Mouse (Mus musculus) limb, embryonic 14.5 days (tissue): ENCODE data around the gene Asgr1. TPM values are rescaled to one million over a fixed set of nuclear protein-coding genes. Genes with fewer than 3 reads are reported as not detected.
A peak's percentile ranks its signal among the peaks of the same experiment; 100 is the strongest.

ENCODE experiments used
- ATAC-seq: fragments of 200-750 bp; cut with Nextera tagmentation; 2 replicates; pipeline ENCODE4 v1.8.0; 2017; ENCODE audit warnings: low read depth, moderate number of reproducible peaks, moderate TSS enrichment; ENCODE audit not compliant: low FRiP score
- DNase-seq: peaks from one replicate; pipeline ENCODE4 v3.0.0-alpha.2; 2015; ENCODE audit warnings: low spot score
- H3K27ac ChIP-seq: fragments of 300-500 bp; sonication (generic); replicated peaks from 2 replicates; pipeline ENCODE4 v1.5.1; 2014; ENCODE audit warnings: low read depth, mild to moderate bottlenecking, low read length, moderate library complexity, mixed read lengths
- H3K27me3 ChIP-seq: fragments of 300-500 bp; sonication (generic); 2 replicates; pipeline ENCODE4 v1.6.1; 2014; ENCODE audit warnings: low read length, mixed read lengths; ENCODE audit not compliant: control insufficient read depth, insufficient read depth
- H3K36me3 ChIP-seq: fragments of 300-500 bp; sonication (generic); 2 replicates; pipeline ENCODE4 v1.6.1; 2014; ENCODE audit warnings: mild to moderate bottlenecking, low read length, moderate library complexity, mixed read lengths; ENCODE audit not compliant: control insufficient read depth, insufficient read depth
- H3K4me1 ChIP-seq: fragments of 300-500 bp; sonication (generic); 2 replicates; pipeline ENCODE4 v1.6.1; 2014; ENCODE audit warnings: antibody characterized with exemption, low read length, mixed read lengths; ENCODE audit not compliant: control insufficient read depth, insufficient read depth
- H3K4me2 ChIP-seq: fragments of 300-500 bp; sonication (generic); replicated peaks from 2 replicates; pipeline ENCODE4 v1.6.1; 2014; ENCODE audit warnings: low read depth, mild to moderate bottlenecking, low read length, moderate library complexity; ENCODE audit not compliant: severe bottlenecking
- H3K4me3 ChIP-seq: fragments of 300-500 bp; sonication (generic); replicated peaks from 2 replicates; pipeline ENCODE4 v1.5.1; 2014; ENCODE audit warnings: low read length
- H3K9ac ChIP-seq: fragments of 300-500 bp; sonication (generic); 2 replicates; pipeline ENCODE4 v1.6.1; 2014; ENCODE audit warnings: mild to moderate bottlenecking, low read depth, low read length, moderate library complexity; ENCODE audit not compliant: severe bottlenecking
- H3K9me3 ChIP-seq: fragments of 300-500 bp; sonication (generic); 2 replicates; pipeline ENCODE4 v1.6.1; 2016; ENCODE audit warnings: low read length; ENCODE audit not compliant: control insufficient read depth
- POLR2A ChIP-seq: fragments of 200-500 bp; IDR thresholded peaks from 2 replicates; pipeline ENCODE4 v1.8.0; 2012; ENCODE audit warnings: inconsistent platforms, mild to moderate bottlenecking, moderate library complexity, borderline replicate concordance; ENCODE audit not compliant: insufficient read depth, insufficient read length; ENCODE audit errors: extremely low read depth
- WGBS: fragments of 180-500 bp; shearing (Covaris S2); extraction: QIAGEN DNeasy Blood & Tissue Kit; methylation state at CpG from one replicate; pipeline ENCODE4 v1.1.7; 2014; 5-methylcytosine and 5-hydroxymethylcytosine counted together
- polyA plus RNA-seq, 2 experiments: library from polyadenylated mRNA; depleted of rRNA in 1 of 2; stranded (reverse) in 1 of 2; unstranded in 1 of 2; fragments of >200 nt; fragmentation: Nextera tagmentation in 1 of 2; extraction: Ambion mirVana in 1 of 2; gene quantifications; 2 replicates each; pipeline versions ENCODE4 v1.2.1 to v1.2.3; 2012 to 2014

The Asgr1 gene
- polyA plus RNA-seq, 2 experiments = 0.99 to 1.6 TPM

DNA sequence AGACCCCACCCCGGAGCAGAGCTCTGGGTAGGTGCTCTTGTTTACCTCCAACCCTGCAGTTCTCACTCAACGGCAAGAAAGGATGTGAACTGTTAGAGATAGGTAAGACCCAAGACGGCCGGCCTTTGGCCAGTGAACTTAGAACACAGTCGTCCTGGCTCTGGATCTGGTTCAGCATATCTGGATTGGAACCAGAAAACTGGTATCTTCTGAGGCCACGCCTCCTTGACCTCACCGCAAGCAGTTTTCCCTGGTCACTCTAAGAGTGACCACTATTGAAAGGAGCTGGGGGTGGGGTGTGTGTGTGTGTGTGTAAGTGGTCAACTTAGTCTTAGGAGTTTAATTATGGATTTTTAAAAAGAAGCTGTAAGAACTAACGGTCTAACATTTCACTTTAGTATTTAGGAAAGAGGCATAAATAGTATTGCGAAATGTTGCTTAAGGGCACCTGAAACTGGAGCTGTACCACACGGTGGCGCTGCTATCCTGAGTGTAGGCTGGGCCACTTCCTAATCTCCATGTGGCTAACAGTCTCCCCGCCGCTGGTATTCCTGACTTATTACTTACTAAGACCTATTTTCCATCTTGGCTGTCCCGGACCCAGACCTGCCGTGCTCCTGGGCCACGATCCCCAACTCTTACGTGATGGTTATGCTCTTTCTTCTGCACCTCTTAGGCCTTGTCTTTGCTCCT is 20.6 kb downstream of the Asgr1 start:
- H3K4me1 ChIP-seq = peaks cover 8% of the 10 kb centered on the region
- H3K27ac ChIP-seq = no peak overlapping the region
- no peaks in the 10 kb centered on the region for H3K9me3 ChIP-seq
- no peak overlapping the region for H3K4me3 ChIP-seq
- WGBS = 37% methylated on average over 17 of the region's 17 CpGs
- H3K27me3 ChIP-seq = no peaks in the 10 kb centered on the region
- no peaks in the 10 kb centered on the region for H3K36me3 ChIP-seq
- peak; percentile 86 for DNase-seq
- H3K4me2 ChIP-seq = no peak overlapping the region; the same call in 1 of the 2 replicates
- no peak overlapping the region; the same call in 1 of the 2 replicates for H3K9ac ChIP-seq
- ATAC-seq = no peak; the same call in 1 of the 2 replicates
- TF ChIP-seq POLR2A = no peak

- Histone ChIP-seq H3K9me3 (no peaks in the 10 kb centered on the region), H3K27ac (no peak overlapping the region), H3K4me1 (peaks cover 6% of the 10 kb centered on the region; the same call in 1 of the 2 replicates), H3K4me2 (no peak overlapping the region), H3K27me3 (no peaks in the 10 kb centered on the region), H3K9ac (no peak overlapping the region), H3K36me3 (no peaks in the 10 kb centered on the region), H3K4me3 (no peak overlapping the region)
- no peak for TF ChIP-seq POLR2A
- ATAC-seq (no peak), DNase-seq (no peak)
- WGBS = 94% methylated on average over 6 of the region's 6 CpGs
Measured at GRCm38 (mm10) chr11:70075581-70075980, 21.7 kb downstream of the Asgr1 start.

- H3K9me3 ChIP-seq = no peaks in the 10 kb centered on the region
- ATAC-seq (no peak), DNase-seq (no peak)
- H3K27ac ChIP-seq = no peak overlapping the region
- no peak for TF ChIP-seq POLR2A
- no peaks in the 10 kb centered on the region for H3K36me3 ChIP-seq
- H3K4me3 ChIP-seq = no peak overlapping the region
- WGBS = 55% methylated on average over 2 of the region's 3 CpGs
- no peak overlapping the region for H3K4me2 ChIP-seq
- no peak overlapping the region for H3K9ac ChIP-seq
- H3K27me3 ChIP-seq = no peaks in the 10 kb centered on the region
- H3K4me1 ChIP-seq = peaks cover 6% of the 10 kb centered on the region; the same call in 1 of the 2 replicates
Measured at GRCm38 (mm10) chr11:70077441-70077840, 23.6 kb downstream of the Asgr1 start.

DNA sequence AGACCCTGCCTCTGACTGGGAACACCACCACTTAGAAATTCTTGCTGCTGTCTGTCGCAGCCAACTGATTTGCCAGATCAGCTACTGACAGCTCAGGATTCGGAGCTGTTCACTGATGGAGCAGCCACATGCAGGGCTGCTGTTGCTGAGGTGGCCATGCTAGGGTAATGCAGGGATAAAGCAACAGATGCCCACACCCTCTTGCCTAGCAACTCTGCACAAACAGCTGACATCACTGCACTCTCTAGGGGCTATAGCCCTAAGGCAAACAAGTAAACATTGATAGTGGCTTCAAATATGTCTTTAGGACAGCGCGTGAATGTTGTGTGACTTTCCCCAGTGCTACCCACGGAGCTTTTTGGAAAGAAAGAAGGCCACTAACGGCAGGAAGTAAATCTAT is 25.3 kb downstream of the Asgr1 start:
- Histone ChIP-seq H3K9ac (no peak overlapping the region), H3K27me3 (no peaks in the 10 kb centered on the region), H3K27ac (no peak overlapping the region), H3K9me3 (no peaks in the 10 kb centered on the region), H3K36me3 (no peaks in the 10 kb centered on the region), H3K4me2 (no peak overlapping the region), H3K4me1 (peaks cover 3% of the 10 kb centered on the region; the same call in 1 of the 2 replicates), H3K4me3 (no peak overlapping the region)
- ATAC-seq (no peak), DNase-seq (no peak)
- 62% methylated on average over 6 of the region's 6 CpGs for WGBS
- no peak for TF ChIP-seq POLR2A

DNA sequence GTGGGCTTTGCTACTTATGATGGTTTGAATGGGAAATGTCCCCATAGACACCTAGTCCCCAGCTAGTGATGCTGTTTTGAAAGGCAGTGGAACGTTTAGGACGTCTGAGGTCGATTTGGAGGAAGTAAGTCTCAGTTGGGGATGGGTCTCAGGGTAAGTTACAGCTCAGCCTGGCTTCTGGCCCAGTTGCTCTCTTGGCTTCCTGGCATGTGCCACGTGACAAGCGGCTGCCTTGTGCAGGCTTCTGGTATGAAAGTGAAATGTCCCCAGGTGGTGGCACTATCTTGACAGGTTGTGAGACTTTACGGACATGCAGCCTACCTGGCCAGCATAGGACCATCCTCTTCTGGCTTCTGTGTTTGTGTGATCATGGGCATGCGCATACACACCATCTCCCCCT is 26.0 kb downstream of the Asgr1 start:
- Histone ChIP-seq H3K27ac (no peak overlapping the region), H3K4me2 (no peak overlapping the region), H3K9me3 (no peaks in the 10 kb centered on the region), H3K36me3 (no peaks in the 10 kb centered on the region), H3K4me1 (peaks cover 2% of the 10 kb centered on the region; the same call in 1 of the 2 replicates), H3K9ac (no peak overlapping the region), H3K4me3 (no peak overlapping the region), H3K27me3 (no peaks in the 10 kb centered on the region)
- WGBS = 64% methylated on average over 7 of the region's 7 CpGs
- no peak for ATAC-seq
- no peak for TF ChIP-seq POLR2A
- no peak for DNase-seq
